Mouse (Mus musculus) forebrain, embryonic 12.5 days (tissue): Measurements from ENCODE around the gene Frrs1l. TPM values are rescaled to one million over a fixed set of nuclear protein-coding genes. Genes with fewer than 3 reads are reported as not detected.
A peak's percentile ranks its signal among the peaks of the same experiment; 100 is the strongest.

Source experiments
- ATAC-seq: fragments of 200-750 bp; cut with Nextera tagmentation; 2 replicates; pipeline ENCODE4 v1.8.0; 2017; ENCODE audit warnings: moderate TSS enrichment; ENCODE audit not compliant: low FRiP score
- H3K27ac ChIP-seq: fragments of 300-500 bp; sonication (generic); 2 replicates; pipeline ENCODE4 v1.5.1; 2016; ENCODE audit warnings: mild to moderate bottlenecking
- H3K27me3 ChIP-seq: fragments of 300-500 bp; sonication (generic); 2 replicates; pipeline ENCODE4 v1.6.1; 2016; ENCODE audit warnings: mild to moderate bottlenecking
- H3K36me3 ChIP-seq: fragments of 300-500 bp; sonication (generic); replicated peaks from 2 replicates; pipeline ENCODE4 v1.6.1; 2016; ENCODE audit warnings: mild to moderate bottlenecking
- H3K4me1 ChIP-seq: fragments of 300-500 bp; sonication (generic); 2 replicates; pipeline ENCODE4 v1.6.1; 2016
- H3K4me2 ChIP-seq: fragments of 300-500 bp; sonication (generic); 2 replicates; pipeline ENCODE4 v1.6.1; 2016; ENCODE audit warnings: mild to moderate bottlenecking, moderate library complexity
- H3K4me3 ChIP-seq: fragments of 300-500 bp; sonication (generic); replicated peaks from 2 replicates; pipeline ENCODE4 v1.5.1; 2016; ENCODE audit warnings: mild to moderate bottlenecking
- H3K9ac ChIP-seq: fragments of 300-500 bp; sonication (generic); 2 replicates; pipeline ENCODE4 v1.6.1; 2016; ENCODE audit warnings: mild to moderate bottlenecking
- H3K9me3 ChIP-seq: fragments of 300-500 bp; sonication (generic); 2 replicates; pipeline ENCODE4 v1.6.1; 2016
- WGBS: fragments of 180-500 bp; shearing (Covaris S2); methylation state at CpG from one replicate; pipeline ENCODE4 v1.1.7; 2016; 5-methylcytosine and 5-hydroxymethylcytosine counted together
- polyA plus RNA-seq: library from polyadenylated mRNA; unstranded; fragments of >200 nt; fragmentation: Nextera tagmentation; extraction: Ambion mirVana; gene quantifications from 2 replicates; pipeline ENCODE4 v1.2.1, GENCODE M21; 2016

Frrs1l gene
- polyA plus RNA-seq, 1 experiment from 2014 or later: 10.2 TPM

DNA sequence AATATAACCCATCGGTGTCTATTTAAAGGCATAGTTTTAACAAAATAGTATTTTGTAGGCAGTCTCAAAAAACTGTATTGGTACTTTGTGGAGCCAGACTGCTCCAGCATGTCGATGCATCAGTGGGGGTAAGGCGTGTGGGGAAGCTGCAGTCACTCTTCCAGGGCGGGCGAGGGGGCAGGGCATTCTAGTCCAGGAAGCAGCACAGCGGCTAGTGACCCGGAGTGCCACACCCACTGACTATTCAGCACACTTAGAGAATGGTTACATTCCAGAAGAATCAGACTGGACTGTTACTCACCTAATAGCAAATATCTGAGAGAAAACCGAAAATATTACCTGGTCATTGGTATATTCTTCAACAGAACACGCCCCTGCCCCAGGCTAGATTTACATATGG lies 32.7 kb downstream of the Frrs1l start:
- 70% methylated on average over 9 of the region's 9 CpGs for WGBS
- no peaks in the 10 kb centered on the region for H3K27me3 ChIP-seq
- no peaks in the 10 kb centered on the region for H3K4me1 ChIP-seq
- H3K36me3 ChIP-seq: no peaks in the 10 kb centered on the region
- H3K27ac ChIP-seq: no peak overlapping the region
- H3K9me3 ChIP-seq: no peaks in the 10 kb centered on the region
- H3K4me3 ChIP-seq: no peak overlapping the region
- no peak for ATAC-seq
- H3K4me2 ChIP-seq: no peak overlapping the region
- no peak overlapping the region for H3K9ac ChIP-seq

DNA sequence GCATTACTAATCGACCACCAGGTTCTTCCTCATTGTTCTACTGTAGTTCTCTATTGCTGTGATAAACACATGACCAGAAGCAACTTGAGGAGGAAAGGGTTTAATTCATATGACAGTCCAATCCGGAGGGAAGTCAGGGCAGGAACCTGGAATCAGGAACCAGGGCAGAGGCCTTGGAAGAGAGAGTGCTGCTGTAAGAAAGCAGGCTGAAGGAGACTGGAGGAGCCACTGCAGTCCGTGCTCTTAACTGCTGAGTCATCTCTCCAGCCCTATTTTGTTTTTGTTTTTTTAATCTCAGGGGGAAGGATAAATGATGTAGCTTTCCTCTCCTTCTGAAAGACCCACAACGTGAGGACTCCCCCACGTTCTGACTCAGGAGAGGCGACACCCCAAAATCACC lies 37.0 kb downstream of the Frrs1l start:
- Histone ChIP-seq H3K4me2 (no peak overlapping the region), H3K27me3 (no peaks in the 10 kb centered on the region), H3K36me3 (no peaks in the 10 kb centered on the region), H3K9ac (no peak overlapping the region), H3K27ac (no peak overlapping the region), H3K9me3 (no peaks in the 10 kb centered on the region), H3K4me3 (no peak overlapping the region), H3K4me1 (no peaks in the 10 kb centered on the region)
- ATAC-seq: no peak
- WGBS: 66% methylated on average over 6 of the region's 6 CpGs

DNA sequence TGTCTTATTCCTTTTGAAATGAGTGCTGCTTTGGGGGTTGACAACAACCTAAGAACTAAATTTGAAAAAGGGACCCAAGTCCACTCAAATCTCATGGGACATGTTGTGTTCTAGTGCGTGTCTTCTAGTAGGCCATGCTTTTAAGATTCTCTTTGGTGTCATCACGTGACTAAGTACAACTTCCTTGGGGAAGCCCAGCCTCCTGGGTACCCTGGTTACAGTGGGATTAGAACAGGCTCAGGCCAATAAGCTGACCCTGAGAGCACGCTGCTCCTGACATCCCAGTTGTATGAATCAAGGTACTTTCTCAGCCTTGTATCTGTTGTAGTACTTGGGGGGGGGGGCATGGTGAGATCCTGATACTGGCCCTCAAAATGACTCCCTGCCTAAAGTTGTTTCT lies 38.5 kb downstream of the Frrs1l start:
- no peak overlapping the region for H3K9ac ChIP-seq
- H3K9me3 ChIP-seq: no peaks in the 10 kb centered on the region
- H3K4me2 ChIP-seq: no peak overlapping the region
- ATAC-seq: no peak
- H3K27me3 ChIP-seq: no peaks in the 10 kb centered on the region
- no peaks in the 10 kb centered on the region for H3K36me3 ChIP-seq
- WGBS: 89% methylated on average over 3 of the region's 3 CpGs
- no peak overlapping the region for H3K4me3 ChIP-seq
- H3K4me1 ChIP-seq: no peaks in the 10 kb centered on the region
- no peak overlapping the region for H3K27ac ChIP-seq

DNA sequence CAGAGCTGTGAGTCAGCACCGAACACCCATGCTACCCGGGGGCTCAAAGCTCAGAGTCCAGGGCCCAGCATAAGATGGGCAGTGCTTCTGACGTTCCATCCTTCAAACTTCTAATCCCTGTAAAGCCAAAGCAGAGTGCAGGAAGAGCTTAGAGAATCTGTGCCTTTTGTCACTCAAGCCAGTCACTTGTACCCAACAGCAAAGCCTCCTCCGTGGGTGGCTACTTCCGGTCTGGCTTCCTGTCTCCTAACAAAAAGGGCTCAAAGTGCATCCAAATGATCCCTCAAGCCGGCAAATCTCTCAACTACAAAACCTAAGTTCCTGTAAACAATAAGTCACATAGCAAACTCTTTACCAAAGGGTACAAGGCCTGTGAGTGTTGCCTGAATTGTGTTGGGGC lies 40.7 kb downstream of the Frrs1l start:
- no peak for ATAC-seq
- H3K4me1 ChIP-seq: peaks cover 17% of the 10 kb centered on the region
- no peaks in the 10 kb centered on the region for H3K36me3 ChIP-seq
- H3K27ac ChIP-seq: no peak overlapping the region
- peaks cover 3% of the 10 kb centered on the region; the same call in 1 of the 2 replicates for H3K27me3 ChIP-seq
- H3K4me2 ChIP-seq: no peak overlapping the region
- no peaks in the 10 kb centered on the region for H3K9me3 ChIP-seq
- no peak overlapping the region for H3K9ac ChIP-seq
- WGBS: 68% methylated on average over 6 of the region's 6 CpGs
- no peak overlapping the region for H3K4me3 ChIP-seq

DNA sequence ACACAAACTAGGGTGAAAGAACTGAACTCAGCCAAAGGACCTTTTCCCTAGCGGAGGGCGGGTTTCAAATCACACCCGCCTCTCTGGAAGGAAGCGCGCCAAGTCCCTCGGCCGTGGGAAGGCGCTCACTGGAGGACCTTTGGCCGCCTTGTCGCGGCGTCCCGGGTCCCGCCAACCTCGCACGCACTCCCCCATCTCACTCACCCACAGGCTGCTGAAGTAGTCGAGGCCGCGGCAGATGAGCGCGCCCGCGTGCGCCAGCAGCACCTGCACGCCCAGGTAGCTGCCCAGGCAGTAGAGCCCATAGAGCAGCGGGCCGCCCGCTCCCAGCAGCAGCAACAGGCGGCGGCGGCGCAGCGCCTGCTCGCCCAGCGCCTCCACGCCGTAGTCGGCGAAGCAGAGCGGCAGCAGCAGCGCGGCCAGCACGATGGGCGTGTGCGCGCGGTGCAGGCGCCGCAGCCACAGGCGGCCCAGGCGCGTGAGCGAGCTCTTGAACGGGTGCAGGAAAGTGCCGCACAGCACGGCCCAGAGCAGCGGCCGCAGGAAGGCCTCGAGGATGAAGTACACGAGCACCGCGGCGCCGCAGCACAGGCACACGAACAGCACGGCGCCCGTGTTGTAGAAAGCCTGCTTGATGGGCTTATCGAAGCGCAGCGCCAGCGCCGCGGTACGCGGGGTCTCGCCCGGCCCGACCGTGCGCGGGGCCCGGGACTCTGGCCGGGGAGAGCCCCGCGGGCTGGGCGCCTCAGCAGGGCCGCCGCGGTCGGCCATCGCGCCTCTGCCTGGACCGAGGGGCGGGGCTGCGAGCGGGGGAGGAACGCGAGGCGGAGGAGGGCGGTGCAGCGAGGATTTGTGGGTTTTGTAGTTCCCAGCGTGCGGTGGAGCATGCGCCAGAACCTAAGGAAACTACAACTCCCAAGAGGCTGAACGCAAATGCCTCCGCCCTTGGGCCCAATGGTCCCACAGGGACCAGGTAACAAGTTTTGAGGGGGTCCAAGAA lies 43.2 kb downstream of the Frrs1l start, which contains the start of gene Tmem245:
Gene Tmem245 (minus strand): TSS at position 797 of the 1,000 bp plus-strand sequence.
- Histone ChIP-seq H3K4me2 (peak within 1 kb of the TSS; percentile 93), H3K27ac (peak within 1 kb of the TSS; percentile 91), H3K4me3 (peak within 1 kb of the TSS; percentile 86), H3K36me3 (no peaks in the 10 kb centered on the region), H3K9me3 (no peaks in the 10 kb centered on the region), H3K9ac (peak within 1 kb of the TSS; percentile 90), H3K4me1 (peaks cover 35% of the 10 kb centered on the region), H3K27me3 (peaks cover 3% of the 10 kb centered on the region; the same call in 1 of the 2 replicates)
- peak; percentile 97 for ATAC-seq
- under 1% methylated on average over 107 of the region's 107 CpGs for WGBS

DNA sequence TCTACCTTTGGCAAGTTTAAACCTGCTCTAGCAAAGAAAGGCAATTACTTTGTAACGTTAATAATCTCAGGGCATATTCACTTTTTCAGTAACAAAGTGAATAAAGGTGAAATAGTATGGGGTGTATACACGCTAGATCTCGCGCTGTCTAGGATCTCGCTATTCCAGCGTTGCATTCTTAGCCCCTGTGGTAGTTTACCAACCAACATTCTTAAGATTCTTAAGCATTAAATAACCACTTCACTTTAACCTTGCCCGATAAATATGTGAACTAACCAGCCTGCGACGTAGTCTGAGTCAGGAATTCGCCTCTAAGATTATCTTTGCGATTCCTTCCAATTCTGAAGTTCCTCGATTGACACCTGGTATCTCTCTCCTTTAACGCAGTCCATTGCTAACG lies 44.0 kb downstream of the Frrs1l start:
- H3K4me3 ChIP-seq: peak overlapping the region; percentile 86
- peak overlapping the region; percentile 90 for H3K9ac ChIP-seq
- ATAC-seq: no peak
- no peaks in the 10 kb centered on the region for H3K36me3 ChIP-seq
- H3K4me2 ChIP-seq: peak overlapping the region; percentile 93
- H3K9me3 ChIP-seq: no peaks in the 10 kb centered on the region
- H3K4me1 ChIP-seq: peaks cover 39% of the 10 kb centered on the region
- WGBS: 2% methylated on average over 14 of the region's 14 CpGs
- H3K27ac ChIP-seq: no peak overlapping the region
- peaks cover 3% of the 10 kb centered on the region; the same call in 1 of the 2 replicates for H3K27me3 ChIP-seq

DNA sequence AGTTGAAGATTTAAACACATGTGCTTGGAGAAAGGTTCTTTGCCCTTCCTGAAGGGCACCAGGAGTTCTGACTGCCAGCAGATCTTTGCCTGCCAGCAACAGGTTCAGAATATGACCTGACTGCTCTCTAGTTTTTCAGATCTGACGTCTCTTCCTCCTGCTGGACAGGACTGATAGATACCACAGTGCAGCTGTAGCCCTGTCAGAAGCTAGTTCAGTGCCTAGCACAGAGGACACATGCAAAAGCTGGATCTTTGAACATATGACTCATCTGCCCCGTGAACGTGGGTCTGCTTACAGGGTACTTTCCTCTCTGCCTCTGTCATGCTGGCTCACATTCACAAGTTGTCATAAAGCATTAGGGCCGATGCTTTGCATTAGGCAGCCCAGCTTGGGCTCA lies 45.9 kb downstream of the Frrs1l start:
- 78% methylated on average over 4 of the region's 4 CpGs for WGBS
- peaks cover 39% of the 10 kb centered on the region for H3K4me1 ChIP-seq

DNA sequence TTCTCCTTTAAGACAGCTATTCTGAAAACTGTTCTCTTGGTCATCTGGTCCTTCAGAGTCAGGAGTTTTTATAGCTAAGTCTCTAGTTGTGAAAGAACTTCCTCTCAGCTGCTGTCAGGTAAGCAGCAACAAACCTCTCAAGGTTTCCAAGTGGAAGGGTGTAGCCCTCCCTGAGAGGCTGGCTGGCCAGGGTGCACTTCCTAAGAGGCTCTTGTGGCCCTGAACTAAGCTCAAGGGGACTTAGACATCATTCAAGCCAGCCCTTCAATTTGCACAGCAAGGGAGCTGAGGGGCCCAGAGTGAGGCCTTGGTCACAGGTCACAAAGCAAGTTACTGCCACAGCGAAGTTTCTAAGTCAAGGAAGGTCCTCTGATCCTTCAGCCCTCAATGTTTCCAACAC lies 46.9 kb downstream of the Frrs1l start:
- no peak overlapping the region for H3K9ac ChIP-seq
- no peak overlapping the region for H3K4me2 ChIP-seq
- H3K9me3 ChIP-seq: no peaks in the 10 kb centered on the region
- ATAC-seq: no peak
- H3K4me3 ChIP-seq: no peak overlapping the region
- H3K4me1 ChIP-seq: peaks cover 39% of the 10 kb centered on the region
- H3K27ac ChIP-seq: no peak overlapping the region
- H3K27me3 ChIP-seq: peaks cover 3% of the 10 kb centered on the region; the same call in 1 of the 2 replicates
- no peaks in the 10 kb centered on the region for H3K36me3 ChIP-seq
- WGBS: 31% methylated on average over 1 of the region's 1 CpGs

More for the DNA sequence above, 45.9 kb downstream of the Frrs1l start:
- Histone ChIP-seq H3K9me3 (no peaks in the 10 kb centered on the region), H3K9ac (no peak overlapping the region), H3K36me3 (no peaks in the 10 kb centered on the region), H3K27ac (no peak overlapping the region), H3K27me3 (peaks cover 3% of the 10 kb centered on the region; the same call in 1 of the 2 replicates), H3K4me3 (no peak overlapping the region), H3K4me2 (no peak overlapping the region)
- ATAC-seq: no peak

DNA sequence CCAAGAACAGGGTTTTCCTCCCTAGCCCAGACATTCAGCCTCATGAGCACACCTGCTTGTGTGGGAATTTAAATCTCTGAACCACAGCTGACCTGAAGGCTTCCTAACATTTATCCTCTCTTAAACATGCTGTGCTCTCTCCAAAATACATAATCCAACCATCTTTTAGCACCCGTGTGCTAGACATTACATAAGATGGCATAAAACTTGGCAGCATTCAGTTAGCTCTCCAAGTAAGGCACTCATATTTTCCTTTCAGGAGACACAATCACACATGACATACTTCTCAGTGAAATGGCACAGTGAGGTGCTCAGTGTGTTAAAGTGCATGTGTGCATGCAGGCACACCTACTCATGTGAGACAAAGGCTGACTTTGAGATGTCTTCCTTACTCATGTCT lies 47.6 kb downstream of the Frrs1l start:
- ATAC-seq: no peak
- Histone ChIP-seq H3K36me3 (no peaks in the 10 kb centered on the region), H3K4me3 (no peak overlapping the region), H3K9ac (no peak overlapping the region), H3K9me3 (no peaks in the 10 kb centered on the region), H3K4me1 (peaks cover 39% of the 10 kb centered on the region), H3K27ac (no peak overlapping the region), H3K4me2 (no peak overlapping the region), H3K27me3 (peaks cover 3% of the 10 kb centered on the region; the same call in 1 of the 2 replicates)
- WGBS: 86% methylated on average over 1 of the region's 1 CpGs

DNA sequence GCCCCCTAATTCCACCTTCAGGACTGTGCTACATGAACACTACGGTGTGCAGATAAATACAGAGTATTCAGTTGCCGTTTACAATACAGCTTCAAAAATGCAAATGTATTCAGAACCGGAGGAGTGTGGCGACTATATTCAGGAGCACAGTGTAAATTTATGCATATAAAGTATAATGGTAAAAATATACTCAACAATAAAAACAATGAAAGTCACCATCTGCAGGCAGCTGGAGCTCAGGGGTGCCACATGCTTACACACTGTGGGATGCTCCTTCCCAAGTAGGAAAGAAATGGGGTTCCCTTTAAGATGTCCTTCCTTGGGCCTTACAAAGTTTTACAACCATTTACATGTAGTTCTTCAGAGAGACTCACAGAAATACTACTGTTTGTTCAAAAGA lies 48.7 kb downstream of the Frrs1l start:
- Histone ChIP-seq H3K36me3 (no peaks in the 10 kb centered on the region), H3K9me3 (no peaks in the 10 kb centered on the region), H3K4me1 (peaks cover 39% of the 10 kb centered on the region), H3K27ac (no peak overlapping the region), H3K9ac (no peak overlapping the region), H3K4me3 (no peak overlapping the region), H3K4me2 (no peak overlapping the region), H3K27me3 (peaks cover 3% of the 10 kb centered on the region; the same call in 1 of the 2 replicates)
- WGBS: 52% methylated on average over 4 of the region's 4 CpGs
- no peak for ATAC-seq

DNA sequence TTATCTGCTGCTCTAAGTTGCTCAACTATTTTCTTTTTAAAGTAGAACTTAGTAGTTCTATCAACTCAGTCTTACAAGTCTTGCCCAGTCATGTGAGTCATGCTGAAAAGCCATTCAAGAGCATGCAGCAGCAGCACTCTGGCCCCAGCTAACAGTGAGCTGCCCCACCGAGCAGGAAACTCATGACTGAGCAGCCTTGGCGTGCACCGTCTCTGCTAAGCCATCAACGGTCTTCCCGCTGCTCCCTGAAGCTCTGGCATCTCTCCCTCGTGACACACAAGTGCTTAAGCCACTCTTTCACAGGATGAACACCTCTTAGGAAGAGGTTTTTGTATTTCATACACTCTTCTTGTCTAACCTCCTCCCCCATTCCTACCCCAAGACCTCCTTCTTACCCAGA lies 53.1 kb downstream of the Frrs1l start:
- Histone ChIP-seq H3K4me1 (peaks cover 4% of the 10 kb centered on the region), H3K4me2 (no peak overlapping the region), H3K9ac (no peak overlapping the region), H3K4me3 (no peak overlapping the region), H3K9me3 (no peaks in the 10 kb centered on the region), H3K36me3 (peaks cover 29% of the 10 kb centered on the region), H3K27me3 (no peaks in the 10 kb centered on the region), H3K27ac (no peak overlapping the region)
- 70% methylated on average over 6 of the region's 6 CpGs for WGBS
- no peak for ATAC-seq

DNA sequence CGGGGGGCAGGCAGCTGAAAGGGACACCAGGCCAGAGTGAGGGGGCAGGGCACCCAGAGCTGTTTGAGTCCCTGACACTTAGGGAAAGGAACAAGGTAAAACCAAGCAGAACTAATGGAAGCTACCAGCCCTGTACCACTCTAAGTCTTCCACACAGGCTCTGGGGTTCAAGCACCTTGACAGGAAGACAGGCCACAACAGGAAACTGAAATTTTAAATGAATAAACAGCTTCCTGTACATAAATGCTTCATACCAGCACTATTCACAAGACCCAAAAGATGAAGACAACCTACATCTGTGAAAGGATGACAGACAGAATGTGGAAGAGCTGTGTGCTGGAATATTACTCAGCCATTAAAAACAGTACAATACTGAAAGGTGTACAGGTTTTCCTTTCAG lies 54.9 kb downstream of the Frrs1l start:
- Histone ChIP-seq H3K9me3 (no peaks in the 10 kb centered on the region), H3K27ac (no peak overlapping the region), H3K36me3 (peaks cover 33% of the 10 kb centered on the region), H3K9ac (no peak overlapping the region), H3K27me3 (no peaks in the 10 kb centered on the region), H3K4me2 (no peak overlapping the region), H3K4me1 (no peaks in the 10 kb centered on the region), H3K4me3 (no peak overlapping the region)
- WGBS: 33% methylated on average over 1 of the region's 1 CpGs
- no peak for ATAC-seq

DNA sequence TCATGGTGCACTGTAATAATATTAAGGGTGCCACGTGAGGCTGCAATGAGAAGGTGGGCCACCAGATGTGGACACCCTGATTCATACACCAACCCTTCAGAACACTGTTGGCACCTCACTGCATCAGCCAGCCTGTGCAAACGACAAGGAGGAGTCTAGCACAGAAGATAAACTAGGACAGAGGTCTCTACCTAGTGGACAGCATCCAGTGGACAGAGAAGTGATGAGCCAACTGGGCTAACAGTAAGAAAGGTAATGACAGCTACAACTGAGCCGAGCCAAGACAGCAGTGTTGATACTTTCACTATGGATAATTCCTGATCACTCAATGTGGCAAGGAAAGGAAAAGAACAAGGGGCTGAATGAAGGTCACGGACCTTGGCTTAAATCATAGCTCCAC lies 57.0 kb downstream of the Frrs1l start:
- Histone ChIP-seq H3K4me3 (no peak overlapping the region), H3K36me3 (peaks cover 34% of the 10 kb centered on the region), H3K27me3 (no peaks in the 10 kb centered on the region), H3K27ac (no peak overlapping the region), H3K9me3 (no peaks in the 10 kb centered on the region), H3K4me1 (no peaks in the 10 kb centered on the region), H3K9ac (no peak overlapping the region), H3K4me2 (no peak overlapping the region)
- ATAC-seq: no peak
- WGBS: 87% methylated on average over 4 of the region's 4 CpGs
